Mouse (Mus musculus): ENCODE data around the gene Lgr4.

DNA sequence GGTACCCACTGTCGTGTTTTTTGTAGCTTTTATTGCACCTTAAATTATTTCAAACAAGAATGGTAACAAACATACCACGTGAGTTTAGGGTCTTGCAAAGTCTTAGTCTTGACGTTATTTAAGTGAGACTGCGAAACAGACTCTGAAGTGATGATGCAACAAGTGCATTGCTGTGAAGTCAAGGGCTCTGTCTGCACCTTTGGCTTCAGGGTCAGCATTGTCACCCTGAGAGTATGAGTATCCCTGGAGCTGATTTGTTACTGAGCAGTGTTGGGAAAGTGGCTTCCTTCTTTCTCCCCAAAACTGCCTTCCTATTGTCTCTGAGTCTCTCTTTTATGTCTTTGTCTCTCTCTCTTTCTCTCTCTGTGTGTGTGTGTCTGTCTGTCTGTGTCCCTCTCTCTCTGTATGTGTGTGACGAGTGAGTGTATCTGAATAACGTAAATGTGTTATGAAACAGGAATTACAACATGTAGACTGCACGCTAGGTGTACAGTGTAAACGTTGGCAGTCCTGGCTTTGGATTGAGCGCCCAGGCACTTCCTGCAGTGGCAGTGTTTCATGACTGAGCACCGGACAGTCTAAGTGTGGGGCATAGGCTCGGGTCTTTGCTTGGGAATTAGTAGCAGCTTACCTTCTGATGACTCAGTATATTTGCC is 18.4 kb downstream of the Lgr4 start:
- no peak for TF ChIP-seq GATA1 (IDR thresholded peaks at IDR 0.05; ENCODE audit: borderline replicate concordance, low read length)
- TF ChIP-seq FLI1 (IDR thresholded peaks at IDR 0.05; ENCODE audit: low read length): no peak

Measured in megakaryocyte, embryonic 14.5 days (primary cell).